Mouse (Mus musculus) forebrain, embryonic 14.5 days (tissue): ENCODE results near the gene Wsb1. TPM values are rescaled to one million over a fixed set of nuclear protein-coding genes. Genes with fewer than 3 reads are reported as not detected.
"Not testable (repeated sequence)": the region's sequence is repeated elsewhere in the genome, so short reads cannot be mapped to it uniquely, and the experiment has no call there.

Experiments
- ATAC-seq: fragments of 200-750 bp; cut with Nextera tagmentation; 2 replicates; pipeline ENCODE4 v1.8.0; 2017; ENCODE audit warnings: mild to moderate bottlenecking, moderate library complexity
- DNase-seq: peaks from one replicate; pipeline ENCODE4 v3.0.0-alpha.2; 2015; ENCODE audit warnings: low spot score
- H3K27ac ChIP-seq: fragments of 300-500 bp; sonication (generic); 2 replicates; pipeline ENCODE4 v1.5.1; 2014; ENCODE audit warnings: low read depth, mild to moderate bottlenecking, control low read depth, low read length, moderate library complexity
- H3K27me3 ChIP-seq: fragments of 300-500 bp; sonication (generic); replicated peaks from 2 replicates; pipeline ENCODE4 v1.6.1; 2014; ENCODE audit warnings: low read length, control low read depth, mixed read lengths; ENCODE audit not compliant: control insufficient read depth, insufficient read depth
- H3K36me3 ChIP-seq: fragments of 300-500 bp; sonication (generic); 2 replicates; pipeline ENCODE4 v1.6.1; 2014; ENCODE audit warnings: low read length, control low read depth; ENCODE audit not compliant: control insufficient read depth, insufficient read depth
- H3K4me1 ChIP-seq: fragments of 300-500 bp; sonication (generic); 2 replicates; pipeline ENCODE4 v1.6.1; 2014; ENCODE audit warnings: antibody characterized with exemption, low read length, control low read depth; ENCODE audit not compliant: control insufficient read depth, insufficient read depth
- H3K4me2 ChIP-seq: fragments of 300-500 bp; sonication (generic); 2 replicates; pipeline ENCODE4 v1.6.1; 2014; ENCODE audit warnings: mild to moderate bottlenecking, control low read depth, low read length
- H3K4me3 ChIP-seq: fragments of 300-500 bp; sonication (generic); 2 replicates; pipeline ENCODE4 v1.5.1; 2014; ENCODE audit warnings: low read depth, low read length, control low read depth
- H3K9ac ChIP-seq: fragments of 300-500 bp; sonication (generic); 2 replicates; pipeline ENCODE4 v1.6.1; 2014; ENCODE audit warnings: mild to moderate bottlenecking, low read length, control low read depth, moderate library complexity
- H3K9me3 ChIP-seq: fragments of 300-500 bp; sonication (generic); replicated peaks from 2 replicates; pipeline ENCODE4 v1.6.1; 2016; ENCODE audit warnings: low read length, control low read depth, mixed read lengths; ENCODE audit not compliant: control insufficient read depth
- WGBS: fragments of 180-500 bp; shearing (Covaris S2); extraction: QIAGEN DNeasy Blood & Tissue Kit; methylation state at CpG from one replicate; pipeline ENCODE4 v1.1.7; 2014; 5-methylcytosine and 5-hydroxymethylcytosine counted together
- polyA plus RNA-seq: library from polyadenylated mRNA; unstranded; fragments of >200 nt; fragmentation: Nextera tagmentation; extraction: Ambion mirVana; gene quantifications from 2 replicates; pipeline ENCODE4 v1.2.1, GENCODE M21; 2014

The Wsb1 gene
- polyA plus RNA-seq, 1 experiment from 2014 or later: 498 TPM

DNA sequence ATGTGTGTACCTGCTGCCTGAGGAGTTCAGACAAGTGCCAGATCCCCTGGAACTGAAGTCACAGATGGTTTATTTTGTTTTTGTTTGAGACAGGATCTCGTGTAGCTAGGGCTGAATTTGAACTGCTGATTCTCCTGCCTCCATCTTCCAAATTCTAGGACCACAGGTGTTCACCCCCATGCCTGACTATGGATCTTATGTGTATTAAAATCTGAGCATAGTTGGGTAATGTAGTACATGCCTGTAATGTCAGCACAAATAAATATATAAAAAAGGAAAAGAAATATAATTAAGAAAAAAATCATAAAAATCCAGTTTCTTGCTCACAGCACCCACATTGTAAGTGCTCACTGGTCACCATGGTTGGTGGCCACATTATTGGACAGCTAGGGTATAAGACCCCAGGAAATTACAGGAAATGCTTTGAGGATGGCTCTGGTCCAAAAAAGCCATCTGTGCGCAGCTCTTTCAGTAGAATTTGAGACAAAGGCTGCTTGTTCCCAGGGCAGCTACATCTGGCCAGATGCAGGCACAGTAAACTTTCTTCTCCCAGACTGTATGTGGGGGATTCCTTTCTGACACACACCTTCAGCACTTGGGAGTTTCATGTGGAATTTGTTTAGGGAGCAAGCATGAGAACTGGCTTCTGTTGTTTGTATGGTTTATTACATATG, 25.4 kb upstream of the Wsb1 start:
- Histone ChIP-seq H3K27ac (no peak overlapping the region), H3K36me3 (no peaks in the 10 kb centered on the region), H3K4me1 (peaks cover 4% of the 10 kb centered on the region; the same call in 1 of the 2 replicates), H3K4me2 (no peak overlapping the region), H3K4me3 (no peak overlapping the region), H3K27me3 (no peaks in the 10 kb centered on the region), H3K9ac (no peak overlapping the region), H3K9me3 (no peaks in the 10 kb centered on the region)
- peak; percentile 57 for DNase-seq
- no peak for ATAC-seq
- 53% methylated on average over 2 of the region's 2 CpGs for WGBS

DNA sequence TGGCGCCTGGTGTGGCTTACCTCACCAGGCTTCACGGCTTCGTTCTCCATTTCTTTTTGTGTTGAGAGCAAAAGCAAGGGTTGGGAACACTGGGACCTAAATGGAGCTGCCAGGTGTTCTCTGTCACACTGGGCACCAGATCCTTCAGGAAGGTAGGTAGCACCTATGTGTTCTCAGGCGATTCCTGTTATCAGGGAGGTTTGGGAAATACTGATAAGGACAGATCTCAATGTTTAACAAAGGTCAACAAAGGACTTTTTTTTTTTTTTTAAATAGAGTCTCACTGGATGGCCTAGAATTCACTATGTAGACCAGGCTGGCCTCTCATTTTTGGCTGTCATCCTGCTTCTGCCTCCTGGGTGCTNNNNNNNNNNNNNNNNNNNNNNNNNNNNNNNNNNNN, 19.3 kb upstream of the Wsb1 start:
- no peak for ATAC-seq
- Histone ChIP-seq H3K9me3 (no peaks in the 10 kb centered on the region), H3K4me1 (no peaks in the 10 kb centered on the region), H3K9ac (no peak overlapping the region), H3K4me3 (no peak overlapping the region), H3K27me3 (no peaks in the 10 kb centered on the region), H3K4me2 (no peak overlapping the region), H3K27ac (no peak overlapping the region), H3K36me3 (no peaks in the 10 kb centered on the region)
- DNase-seq: no peak
- 78% methylated on average over 4 of the region's 4 CpGs for WGBS

GRCm38 (mm10) chr11:79273039-79273438, 18.6 kb upstream of the Wsb1 start:
- H3K4me2 ChIP-seq: no peak overlapping the region
- H3K36me3 ChIP-seq: no peaks in the 10 kb centered on the region
- H3K27ac ChIP-seq: no peak overlapping the region
- DNase-seq: no peak
- no peaks in the 10 kb centered on the region for H3K4me1 ChIP-seq
- H3K9me3 ChIP-seq: no peaks in the 10 kb centered on the region
- 84% methylated on average over 4 of the region's 4 CpGs for WGBS
- H3K27me3 ChIP-seq: no peaks in the 10 kb centered on the region
- no peak for ATAC-seq
- H3K9ac ChIP-seq: no peak overlapping the region
- no peak overlapping the region for H3K4me3 ChIP-seq

DNA sequence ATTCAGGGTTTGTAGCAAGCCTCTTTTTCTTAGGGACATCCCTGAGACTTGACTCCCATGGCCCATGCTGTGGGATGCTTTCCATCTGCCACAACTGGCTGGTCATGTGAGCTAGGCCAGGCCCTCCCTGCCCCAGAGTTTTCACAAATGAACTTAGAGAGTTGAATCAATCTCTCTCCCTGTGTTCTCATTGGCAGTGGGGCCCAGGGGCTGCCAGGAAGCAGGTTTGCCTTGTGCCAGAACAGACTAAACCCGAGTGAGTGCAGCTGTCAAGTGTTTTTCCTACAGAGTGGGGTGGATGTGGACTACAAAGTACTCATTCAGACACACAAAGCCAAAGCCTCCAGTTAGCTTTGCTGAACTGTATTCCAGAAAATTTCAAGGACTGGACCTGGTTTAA, 12.7 kb upstream of the Wsb1 start:
- Histone ChIP-seq H3K4me1 (no peaks in the 10 kb centered on the region), H3K36me3 (no peaks in the 10 kb centered on the region), H3K4me3 (no peak overlapping the region), H3K9me3 (no peaks in the 10 kb centered on the region), H3K4me2 (no peak overlapping the region), H3K27me3 (no peaks in the 10 kb centered on the region), H3K9ac (no peak overlapping the region), H3K27ac (no peak overlapping the region)
- ATAC-seq: no peak
- peak; percentile 36 for DNase-seq
- 13% methylated on average over 1 of the region's 1 CpGs for WGBS

GRCm38 (mm10) chr11:79264376-79264775, 9.9 kb upstream of the Wsb1 start:
- ATAC-seq: no peak

GRCm38 (mm10) chr11:79260126-79260525, 5.7 kb upstream of the Wsb1 start:
- WGBS: 88% methylated on average over 4 of the region's 4 CpGs
- not testable (repeated sequence) for H3K36me3 ChIP-seq, ATAC-seq

More at GRCm38 (mm10) chr11:79264376-79264775, 9.9 kb upstream of the Wsb1 start:
- H3K9ac ChIP-seq: no peak overlapping the region
- H3K36me3 ChIP-seq: no peaks in the 10 kb centered on the region
- WGBS: 69% methylated on average over 3 of the region's 3 CpGs
- no peaks in the 10 kb centered on the region for H3K4me1 ChIP-seq
- H3K4me2 ChIP-seq: no peak overlapping the region
- H3K27ac ChIP-seq: no peak overlapping the region
- no peak for DNase-seq
- H3K27me3 ChIP-seq: no peaks in the 10 kb centered on the region
- no peak overlapping the region for H3K4me3 ChIP-seq
- no peaks in the 10 kb centered on the region for H3K9me3 ChIP-seq

DNA sequence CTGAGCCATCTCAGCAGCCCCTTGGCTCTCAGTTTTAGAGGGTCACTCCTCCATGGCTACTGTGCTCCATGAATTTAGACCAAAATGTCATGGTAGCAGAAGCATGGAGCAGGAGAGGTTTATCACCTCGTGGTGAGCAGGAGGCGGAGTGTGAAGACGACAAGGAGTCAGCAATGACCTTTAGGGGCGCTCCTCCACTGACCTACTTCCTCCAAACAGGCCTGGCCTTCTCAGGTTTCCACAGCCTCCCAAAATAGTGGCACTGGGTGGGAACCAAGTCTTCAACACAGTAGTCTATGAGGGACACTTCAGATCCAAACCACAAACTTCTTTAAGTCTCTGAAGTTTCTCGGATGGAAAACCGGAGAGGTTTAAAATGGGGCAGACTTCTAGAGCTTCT, 4.3 kb upstream of the Wsb1 start:
- WGBS: 81% methylated on average over 6 of the region's 6 CpGs
- DNase-seq: no peak
- ATAC-seq: no peak

More at GRCm38 (mm10) chr11:79260126-79260525, 5.7 kb upstream of the Wsb1 start:
- H3K9me3 ChIP-seq, H3K27ac ChIP-seq, H3K4me3 ChIP-seq, H3K9ac ChIP-seq, H3K27me3 ChIP-seq, H3K4me2 ChIP-seq, H3K4me1 ChIP-seq, DNase-seq: not testable (repeated sequence)

GRCm38 (mm10) chr11:79253542-79254390, 705 bp downstream of the Wsb1 start:
- ATAC-seq: peak; percentile 52
- H3K36me3 ChIP-seq: peaks cover 21% of the 10 kb centered on the region
- 1% methylated on average over 49 of the region's 49 CpGs for WGBS

More for the DNA sequence above, 4.3 kb upstream of the Wsb1 start:
- no peak overlapping the region for H3K4me2 ChIP-seq
- no peaks in the 10 kb centered on the region for H3K9me3 ChIP-seq
- H3K27me3 ChIP-seq: no peaks in the 10 kb centered on the region
- no peaks in the 10 kb centered on the region for H3K4me1 ChIP-seq
- H3K36me3 ChIP-seq: no peaks in the 10 kb centered on the region
- H3K4me3 ChIP-seq: no peak overlapping the region
- H3K9ac ChIP-seq: no peak overlapping the region
- no peak overlapping the region for H3K27ac ChIP-seq

More at GRCm38 (mm10) chr11:79253542-79254390, 705 bp downstream of the Wsb1 start:
- Histone ChIP-seq H3K9ac (peak overlapping the region; percentile 99), H3K27ac (peak overlapping the region; percentile 97), H3K4me2 (peak overlapping the region; percentile 91), H3K9me3 (no peaks in the 10 kb centered on the region), H3K27me3 (no peaks in the 10 kb centered on the region), H3K4me3 (peak overlapping the region; percentile 97), H3K4me1 (peaks cover 23% of the 10 kb centered on the region)
- DNase-seq: peak; percentile 46
